Mouse (Mus musculus) gastrocnemius, postnatal 10 days (tissue): Measurements from ENCODE around the gene Pex11a. TPM values are rescaled to one million over a fixed set of nuclear protein-coding genes. Genes with fewer than 3 reads are reported as not detected.
"Not testable (repeated sequence)": the region's sequence is repeated elsewhere in the genome, so short reads cannot be mapped to it uniquely, and the experiment has no call there.

ENCODE experiments used
- DNase-seq: peaks from one replicate; pipeline ENCODE4 v3.0.0; 2021; ENCODE audit warnings: mixed read lengths
- long read RNA-seq, 2 experiments: library from polyadenylated mRNA; stranded (forward); transcript quantifications; one replicate each; pipeline ENCODE4 v2.0.0; 2021
- total RNA-seq, 2 experiments: library from RNA; stranded (reverse); gene quantifications; 2 replicates each; pipeline ENCODE4 v1.2.3; 2021

Pex11a gene
- 1 to 10 TPM; 3.9 to 4.2 TPM for total RNA-seq
- long read RNA-seq, experiment 1, partial matches to known transcripts: 0 of 4 reads
- long read RNA-seq, experiment 1, other reads (novel, unspliced or antisense): 2 of 4 reads
- long read RNA-seq, experiment 2, partial matches to known transcripts: 0 of 1 reads
- long read RNA-seq, experiment 2, other reads (novel, unspliced or antisense): 0 of 1 reads

GRCm38 (mm10) chr7:79742659-79743536 is at the start of gene Pex11a, which contains the start of gene Wdr93:
Gene Pex11a (minus strand): TSS chr7:79743131.
Gene Wdr93 (plus strand): TSS chr7:79743163.
- peak; percentile 60 for DNase-seq

GRCm38 (mm10) chr7:79789812-79790211 is 46.9 kb upstream of the Pex11a start:
- not testable (repeated sequence) for DNase-seq

- peak; percentile 72 for DNase-seq
These were observed 43.4 kb upstream of the Pex11a start for GRCm38 (mm10) chr7:79786295-79786694.

GRCm38 (mm10) chr7:79782516-79782855 is 39.6 kb upstream of the Pex11a start:
- no peak for DNase-seq

- DNase-seq: no peak
These were observed 39.0 kb upstream of the Pex11a start for GRCm38 (mm10) chr7:79781826-79782515.

- DNase-seq: peak; percentile 74
These were observed 38.0 kb upstream of the Pex11a start for GRCm38 (mm10) chr7:79780647-79781626.

GRCm38 (mm10) chr7:79771561-79772512 is 28.9 kb upstream of the Pex11a start:
- DNase-seq: no peak

- no peak for DNase-seq
These were observed 26.7 kb upstream of the Pex11a start for GRCm38 (mm10) chr7:79769664-79770063.

GRCm38 (mm10) chr7:79765991-79766390 is 23.1 kb upstream of the Pex11a start:
- DNase-seq: no peak

GRCm38 (mm10) chr7:79762106-79762505 is 19.2 kb upstream of the Pex11a start:
- DNase-seq: no peak

GRCm38 (mm10) chr7:79761124-79761876 is 18.4 kb upstream of the Pex11a start:
- DNase-seq: no peak

- no peak for DNase-seq
These were observed 16.8 kb upstream of the Pex11a start for GRCm38 (mm10) chr7:79759766-79760165.

- DNase-seq: no peak
These were observed 15.2 kb upstream of the Pex11a start for GRCm38 (mm10) chr7:79758176-79758575.

- DNase-seq: no peak
These were observed 13.4 kb upstream of the Pex11a start for GRCm38 (mm10) chr7:79756334-79756733.

GRCm38 (mm10) chr7:79749511-79749910 is 6.6 kb upstream of the Pex11a start:
- DNase-seq: no peak

GRCm38 (mm10) chr7:79747659-79748058 is 4.7 kb upstream of the Pex11a start:
- no peak for DNase-seq

GRCm38 (mm10) chr7:79744585-79744984 is 1.7 kb upstream of the Pex11a start:
- DNase-seq: no peak

- no peak for DNase-seq
These were observed 1.1 kb upstream of the Pex11a start for GRCm38 (mm10) chr7:79744051-79744450.

GRCm38 (mm10) chr7:79742277-79742658 is 663 bp downstream of the Pex11a start:
- DNase-seq: no peak

GRCm38 (mm10) chr7:79740279-79740678 is 2.7 kb downstream of the Pex11a start:
- DNase-seq: no peak
